Mouse (Mus musculus) lung, adult 2 months (tissue): Measurements from ENCODE around the gene Cabp1.

Source experiments
- CTCF ChIP-seq: fragments of 200-500 bp; IDR thresholded peaks from 2 replicates; pipeline ENCODE4 v1.5.1; 2011; ENCODE audit warnings: mild to moderate bottlenecking, low read length, control low read depth; ENCODE audit not compliant: insufficient read depth
- POLR2A ChIP-seq: fragments of 200-500 bp; IDR thresholded peaks from 2 replicates; pipeline ENCODE4 v1.6.1; 2011; ENCODE audit warnings: low read depth, mild to moderate bottlenecking, control low read depth, low read length, borderline replicate concordance; ENCODE audit errors: extremely low read depth

GRCm38 (mm10) chr5:115230830-115231551 lies 36.8 kb upstream of the Cabp1 start:
- TF ChIP-seq POLR2A (no peak), CTCF (no peak)
